Mouse (Mus musculus) neural tube, embryonic 14.5 days (tissue): ENCODE results near the gene Pde6h. TPM values are rescaled to one million over a fixed set of nuclear protein-coding genes. Genes with fewer than 3 reads are reported as not detected.
A peak's percentile ranks its signal among the peaks of the same experiment; 100 is the strongest.
"Not testable (repeated sequence)": the region's sequence is repeated elsewhere in the genome, so short reads cannot be mapped to it uniquely, and the experiment has no call there.

ENCODE experiments used
- ATAC-seq: fragments of 200-750 bp; cut with Nextera tagmentation; 2 replicates; pipeline ENCODE4 v1.8.0; 2017; ENCODE audit warnings: low read depth, mild to moderate bottlenecking, moderate TSS enrichment, moderate library complexity
- H3K27ac ChIP-seq: fragments of 300-500 bp; sonication (generic); 2 replicates; pipeline ENCODE4 v1.5.1; 2014; ENCODE audit warnings: low read depth, mild to moderate bottlenecking, control low read depth, low read length, moderate library complexity, mixed read lengths
- H3K27me3 ChIP-seq: fragments of 300-500 bp; sonication (generic); 2 replicates; pipeline ENCODE4 v1.6.1; 2014; ENCODE audit warnings: low read length; ENCODE audit not compliant: control insufficient read depth, insufficient read depth
- H3K36me3 ChIP-seq: fragments of 300-500 bp; sonication (generic); 2 replicates; pipeline ENCODE4 v1.6.1; 2014; ENCODE audit warnings: low read length, mixed read lengths; ENCODE audit not compliant: control insufficient read depth, insufficient read depth
- H3K4me1 ChIP-seq: fragments of 300-500 bp; sonication (generic); 2 replicates; pipeline ENCODE4 v1.6.1; 2014; ENCODE audit warnings: low read length; ENCODE audit not compliant: control insufficient read depth, insufficient read depth
- H3K4me2 ChIP-seq: fragments of 300-500 bp; sonication (generic); 2 replicates; pipeline ENCODE4 v1.6.1; 2014; ENCODE audit warnings: mild to moderate bottlenecking, low read depth, low read length, control low read depth
- H3K4me3 ChIP-seq: fragments of 300-500 bp; sonication (generic); 2 replicates; pipeline ENCODE4 v1.5.1; 2014; ENCODE audit warnings: low read depth, low read length, control low read depth, mixed read lengths
- H3K9ac ChIP-seq: fragments of 300-500 bp; sonication (generic); replicated peaks from 2 replicates; pipeline ENCODE4 v1.6.1; 2014; ENCODE audit warnings: low read depth, mild to moderate bottlenecking, control low read depth, low read length, mixed read lengths
- H3K9me3 ChIP-seq: fragments of 300-500 bp; sonication (generic); 2 replicates; pipeline ENCODE4 v1.6.1; 2016; ENCODE audit warnings: low read length; ENCODE audit not compliant: control insufficient read depth
- WGBS: fragments of 180-500 bp; shearing (Covaris S2); extraction: QIAGEN DNeasy Blood & Tissue Kit; methylation state at CpG from one replicate; pipeline ENCODE4 v1.1.7; 2014; 5-methylcytosine and 5-hydroxymethylcytosine counted together
- polyA plus RNA-seq: library from polyadenylated mRNA; unstranded; fragments of >200 nt; fragmentation: Nextera tagmentation; extraction: Ambion mirVana; gene quantifications from 2 replicates; pipeline ENCODE4 v1.2.1, GENCODE M21; 2014

Gene Pde6h
- polyA plus RNA-seq, 1 experiment from 2014 or later, result not detected

DNA sequence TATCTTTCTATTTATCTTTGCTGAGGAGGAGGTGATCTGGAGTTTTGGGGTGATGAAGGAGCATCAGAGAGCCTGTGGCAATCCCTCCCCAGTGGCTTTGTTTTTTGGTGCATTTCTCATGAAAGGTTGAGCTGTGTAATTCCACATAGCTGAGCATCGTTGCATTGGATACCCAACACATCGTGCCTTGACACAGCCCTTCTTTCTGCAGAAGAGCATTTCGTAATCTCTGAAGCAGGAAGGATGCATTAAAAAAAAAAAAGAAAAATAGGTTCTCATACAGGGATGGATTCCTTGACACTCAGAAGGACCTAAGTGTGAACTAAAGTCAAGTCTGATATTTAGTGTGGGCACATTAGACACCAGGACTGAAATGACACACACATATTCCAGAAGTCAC lies 31.6 kb downstream of the Pde6h start:
- Histone ChIP-seq H3K9me3 (no peaks in the 10 kb centered on the region), H3K4me1 (no peaks in the 10 kb centered on the region), H3K27ac (no peak overlapping the region), H3K36me3 (no peaks in the 10 kb centered on the region), H3K27me3 (no peaks in the 10 kb centered on the region), H3K4me2 (no peak overlapping the region), H3K9ac (no peak overlapping the region), H3K4me3 (no peak overlapping the region)
- WGBS, result 92% methylated on average over 3 of the region's 3 CpGs
- ATAC-seq, result no peak

GRCm38 (mm10) chr6:136957062-136957461 lies 33.4 kb downstream of the Pde6h start:
- H3K27me3 ChIP-seq, result no peaks in the 10 kb centered on the region
- H3K36me3 ChIP-seq, result no peaks in the 10 kb centered on the region
- H3K4me2 ChIP-seq, result no peak overlapping the region
- no peak overlapping the region for H3K9ac ChIP-seq
- H3K4me3 ChIP-seq, result no peak overlapping the region
- 0 out of 2 replicates have a peak, but pooled peaks have one; percentile 38 for ATAC-seq
- 20% methylated on average over 7 of the region's 7 CpGs for WGBS
- H3K4me1 ChIP-seq, result no peaks in the 10 kb centered on the region
- H3K9me3 ChIP-seq, result no peaks in the 10 kb centered on the region
- no peak overlapping the region for H3K27ac ChIP-seq

GRCm38 (mm10) chr6:136959131-136959530 lies 35.5 kb downstream of the Pde6h start:
- no peaks in the 10 kb centered on the region for H3K27me3 ChIP-seq
- H3K9ac ChIP-seq, result no peak overlapping the region
- H3K27ac ChIP-seq, result no peak overlapping the region
- no peak overlapping the region for H3K4me3 ChIP-seq
- no peak overlapping the region for H3K4me2 ChIP-seq
- H3K36me3 ChIP-seq, result no peaks in the 10 kb centered on the region
- no peak for ATAC-seq
- H3K9me3 ChIP-seq, result no peaks in the 10 kb centered on the region
- WGBS, result 70% methylated on average over 11 of the region's 11 CpGs
- H3K4me1 ChIP-seq, result no peaks in the 10 kb centered on the region

GRCm38 (mm10) chr6:136962957-136963356 lies 39.3 kb downstream of the Pde6h start:
- Histone ChIP-seq H3K9me3 (no peaks in the 10 kb centered on the region), H3K9ac (no peak overlapping the region), H3K4me2 (no peak overlapping the region), H3K36me3 (no peaks in the 10 kb centered on the region), H3K4me3 (no peak overlapping the region), H3K27me3 (no peaks in the 10 kb centered on the region), H3K4me1 (no peaks in the 10 kb centered on the region), H3K27ac (no peak overlapping the region)
- ATAC-seq, result no peak
- 86% methylated on average over 11 of the region's 11 CpGs for WGBS

DNA sequence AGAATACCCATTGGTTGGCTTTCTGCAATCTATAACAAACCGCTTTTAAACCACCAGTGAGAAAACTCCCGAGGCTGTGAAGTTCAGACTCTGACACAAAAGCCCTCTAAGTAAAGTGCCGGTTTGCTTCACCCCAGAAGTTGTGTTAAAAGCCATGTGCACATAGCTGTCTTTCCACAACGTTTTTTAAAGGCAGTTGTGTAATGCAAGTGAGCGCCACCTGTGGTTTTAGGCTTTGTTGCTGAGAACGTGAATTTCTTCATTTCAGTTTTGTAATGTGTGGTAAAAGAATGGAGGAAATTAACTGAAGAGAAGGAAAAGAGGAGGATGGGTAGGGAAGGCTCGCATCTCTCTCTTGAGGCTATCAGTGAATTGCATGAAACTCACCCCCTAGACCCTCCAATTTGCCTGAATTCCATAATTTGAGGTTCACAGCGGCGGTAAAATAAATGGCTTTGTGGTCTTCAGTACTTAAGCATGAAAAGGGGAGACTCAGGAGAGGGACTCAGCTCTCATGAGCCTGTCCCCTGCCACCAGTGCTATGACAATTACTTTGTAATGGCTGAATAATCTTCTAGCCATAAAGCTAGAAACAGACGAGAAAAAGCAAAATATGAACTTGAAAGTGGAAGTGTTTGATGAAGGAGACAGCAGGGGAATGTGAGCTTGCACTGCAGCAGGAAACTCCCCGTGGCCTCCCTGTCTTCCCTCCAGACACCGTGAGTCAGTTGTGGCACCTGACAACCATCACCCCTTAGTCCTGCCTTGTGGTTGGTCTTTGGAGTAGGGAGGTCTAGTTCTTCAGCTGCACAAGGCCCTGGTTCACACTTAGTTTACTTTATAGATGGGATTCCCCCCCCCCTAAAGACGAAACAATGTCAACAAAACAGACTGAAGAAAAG lies 41.2 kb downstream of the Pde6h start:
- Histone ChIP-seq H3K9ac (no peak overlapping the region), H3K4me1 (no peaks in the 10 kb centered on the region), H3K36me3 (no peaks in the 10 kb centered on the region), H3K27ac (no peak overlapping the region), H3K9me3 (no peaks in the 10 kb centered on the region), H3K4me3 (no peak overlapping the region), H3K4me2 (no peak overlapping the region), H3K27me3 (no peaks in the 10 kb centered on the region)
- no peak for ATAC-seq
- whole genome bisulfite sequencing, result 71% methylated on average over 13 of the region's 13 CpGs

GRCm38 (mm10) chr6:136965912-136966311 lies 42.3 kb downstream of the Pde6h start:
- Histone ChIP-seq H3K4me3 (no peak overlapping the region), H3K27me3 (no peaks in the 10 kb centered on the region), H3K27ac (no peak overlapping the region), H3K4me1 (no peaks in the 10 kb centered on the region), H3K9me3 (no peaks in the 10 kb centered on the region), H3K36me3 (no peaks in the 10 kb centered on the region), H3K4me2 (no peak overlapping the region), H3K9ac (no peak overlapping the region)
- WGBS, result 87% methylated on average over 10 of the region's 10 CpGs
- ATAC-seq, result no peak

DNA sequence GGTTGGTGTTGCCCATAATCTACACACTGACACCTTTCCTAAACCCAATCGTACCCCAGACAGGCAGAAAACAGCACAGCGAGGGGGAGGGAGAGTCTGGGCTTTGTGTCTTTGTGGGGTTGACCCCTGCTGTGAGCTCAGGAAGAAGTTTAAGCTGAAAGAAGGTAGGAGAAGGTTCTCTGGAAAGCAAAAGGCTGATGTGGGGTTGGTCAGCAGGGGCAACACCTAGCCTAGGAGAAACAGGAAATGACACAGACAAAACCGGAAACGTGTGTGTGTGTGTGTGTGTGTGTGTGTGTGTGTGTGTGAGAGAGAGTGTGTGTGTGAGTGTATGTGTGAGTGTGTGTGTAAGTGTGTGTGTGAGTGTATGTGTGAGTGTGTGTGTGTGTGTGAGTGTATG lies 43.8 kb downstream of the Pde6h start:
- no peak overlapping the region for H3K9ac ChIP-seq
- no peak overlapping the region for H3K4me3 ChIP-seq
- H3K4me1 ChIP-seq, result no peaks in the 10 kb centered on the region

DNA sequence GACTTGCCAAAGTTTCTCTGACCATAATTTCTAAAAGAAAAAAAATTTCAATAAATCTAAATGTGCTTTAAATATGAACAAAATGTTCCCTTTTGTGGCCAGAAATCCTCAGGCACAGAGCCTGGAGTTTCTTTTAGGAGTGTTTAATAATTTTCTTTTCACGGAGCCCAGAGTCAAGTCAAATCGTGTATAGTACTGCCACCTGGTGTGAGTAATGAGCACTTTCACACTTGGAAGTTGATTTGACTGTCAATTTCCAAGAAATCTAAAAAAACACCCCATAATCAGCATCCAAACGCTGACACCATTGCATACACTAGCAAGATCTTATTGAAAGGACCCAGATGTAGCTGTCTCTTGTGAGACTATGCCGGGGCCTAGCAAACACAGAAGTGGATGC lies 45.2 kb downstream of the Pde6h start:
- H3K36me3 ChIP-seq, H3K4me3 ChIP-seq, H3K9me3 ChIP-seq, H3K27ac ChIP-seq, H3K27me3 ChIP-seq, ATAC-seq, H3K4me2 ChIP-seq, H3K4me1 ChIP-seq, H3K9ac ChIP-seq: not testable (repeated sequence)
- WGBS, result 52% methylated on average over 4 of the region's 4 CpGs

More for the DNA sequence above, 43.8 kb downstream of the Pde6h start:
- Histone ChIP-seq H3K4me2 (no peak overlapping the region), H3K36me3 (no peaks in the 10 kb centered on the region), H3K27ac (no peak overlapping the region), H3K27me3 (no peaks in the 10 kb centered on the region), H3K9me3 (no peaks in the 10 kb centered on the region)
- 73% methylated on average over 4 of the region's 4 CpGs for WGBS
- ATAC-seq, result no peak

- no peak for ATAC-seq
- H3K4me2 ChIP-seq, result no peak overlapping the region
- no peaks in the 10 kb centered on the region for H3K9me3 ChIP-seq
- H3K27ac ChIP-seq, result no peak overlapping the region
- H3K9ac ChIP-seq, result no peak overlapping the region
- H3K4me3 ChIP-seq, result no peak overlapping the region
- no peaks in the 10 kb centered on the region for H3K4me1 ChIP-seq
- H3K27me3 ChIP-seq, result no peaks in the 10 kb centered on the region
- 88% methylated on average over 23 of the region's 23 CpGs for WGBS
- H3K36me3 ChIP-seq, result no peaks in the 10 kb centered on the region
These were observed 55.8 kb downstream of the Pde6h start for GRCm38 (mm10) chr6:136979274-136980082.
